Mouse (Mus musculus) olfactory bulb, adult 2 months (tissue): Measurements from ENCODE around the gene Ttll5. TPM values are rescaled to one million over a fixed set of nuclear protein-coding genes. Genes with fewer than 3 reads are reported as not detected.

Experiments
- H3K27ac ChIP-seq: fragments of 200-500 bp; 2 replicates; pipeline ENCODE4 v1.5.1; 2012; ENCODE audit warnings: low read depth, low read length; ENCODE audit not compliant: insufficient read depth
- H3K4me1 ChIP-seq: fragments of 200-500 bp; 2 replicates; pipeline ENCODE4 v1.6.1; 2012; ENCODE audit warnings: low read length; ENCODE audit not compliant: control insufficient read depth, insufficient read depth
- H3K4me3 ChIP-seq: fragments of 200-500 bp; 2 replicates; pipeline ENCODE4 v1.5.1; 2012; ENCODE audit warnings: mild to moderate bottlenecking, low read depth, low read length, moderate library complexity; ENCODE audit not compliant: insufficient read depth
- CTCF ChIP-seq: fragments of 200-500 bp; IDR thresholded peaks from 2 replicates; pipeline ENCODE4 v1.5.1; 2012; ENCODE audit warnings: low read depth, mild to moderate bottlenecking, low read length, moderate library complexity; ENCODE audit not compliant: insufficient read depth
- POLR2A ChIP-seq: fragments of 200-500 bp; IDR thresholded peaks from 2 replicates; pipeline ENCODE4 v1.6.1; 2012; ENCODE audit warnings: mild to moderate bottlenecking, low read depth, low read length, moderate library complexity; ENCODE audit not compliant: insufficient read depth
- WGBS: fragments of 180-500 bp; shearing (Covaris S2); methylation state at CpG from one replicate; pipeline ENCODE4 v1.1.7; 2018; 5-methylcytosine and 5-hydroxymethylcytosine counted together
- polyA plus RNA-seq: library from polyadenylated mRNA; stranded (reverse); fragments of >200 nt; gene quantifications from 2 replicates; pipeline ENCODE4 v1.2.4, GENCODE M21; 2012; ENCODE audit warnings: low replicate concordance; ENCODE audit not compliant: missing spikeins, insufficient read depth, insufficient read length

The Ttll5 gene
- polyA plus RNA-seq, 1 experiment = not detected

DNA sequence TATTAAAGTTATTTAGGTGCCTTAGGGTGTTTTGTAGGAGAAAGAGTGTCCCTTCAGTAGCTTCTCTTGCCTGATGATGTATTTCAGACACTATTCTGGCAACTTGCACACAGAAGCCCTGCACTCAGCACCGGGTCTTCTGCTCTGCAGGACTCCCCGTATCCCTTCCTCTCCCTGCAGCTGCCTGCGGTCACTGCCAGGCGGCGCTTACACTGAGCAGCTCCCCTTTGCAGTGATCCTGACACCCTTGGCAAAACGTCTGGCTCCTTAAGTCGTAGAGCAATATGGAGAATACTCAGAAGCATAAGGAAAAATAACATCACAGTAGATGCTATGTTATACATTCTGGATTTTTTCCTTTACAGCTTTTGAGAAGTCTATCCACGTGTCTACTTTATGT, 130.6 kb downstream of the Ttll5 start:
- Histone ChIP-seq H3K27ac (no peak overlapping the region), H3K4me1 (peaks cover 21% of the 10 kb centered on the region), H3K4me3 (no peak overlapping the region)
- WGBS = 67% methylated on average over 8 of the region's 8 CpGs
- TF ChIP-seq CTCF (no peak), POLR2A (no peak)

GRCm38 (mm10) chr12:85955690-85956089, 131.2 kb downstream of the Ttll5 start:
- H3K4me3 ChIP-seq = no peak overlapping the region
- peaks cover 27% of the 10 kb centered on the region for H3K4me1 ChIP-seq
- 62% methylated on average over 3 of the region's 3 CpGs for WGBS
- no peak for TF ChIP-seq CTCF
- TF ChIP-seq POLR2A = no peak
- H3K27ac ChIP-seq = peak overlapping the region; percentile 46

- Histone ChIP-seq H3K4me1 (peaks cover 29% of the 10 kb centered on the region), H3K27ac (peak overlapping the region; percentile 70), H3K4me3 (no peak overlapping the region)
- 34% methylated on average over 6 of the region's 6 CpGs for WGBS
- TF ChIP-seq POLR2A (no peak), CTCF (no peak)
Observed at GRCm38 (mm10) chr12:85956251-85956650, 131.8 kb downstream of the Ttll5 start.

DNA sequence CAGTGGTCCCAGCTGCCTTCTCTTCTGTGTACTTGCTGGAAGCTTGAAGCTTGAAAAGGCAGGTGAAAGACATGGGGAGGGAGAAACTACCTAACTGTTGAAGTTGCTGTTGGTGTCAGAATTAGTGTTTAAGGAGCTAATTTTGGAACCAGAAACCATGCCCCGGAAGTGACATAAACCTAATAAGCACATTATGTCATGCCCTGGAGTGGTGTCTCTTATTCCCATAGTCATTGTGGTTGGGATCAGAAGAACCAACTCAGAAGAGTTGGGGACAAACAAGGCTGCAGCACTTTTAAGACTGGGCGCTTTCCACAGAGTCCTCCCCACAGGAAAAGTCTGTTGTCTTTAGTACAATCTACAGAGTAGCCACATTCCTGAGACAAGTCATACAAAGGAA, 134.0 kb downstream of the Ttll5 start:
- Histone ChIP-seq H3K4me1 (peaks cover 33% of the 10 kb centered on the region), H3K4me3 (no peak overlapping the region), H3K27ac (no peak overlapping the region)
- WGBS = 86% methylated on average over 2 of the region's 2 CpGs
- TF ChIP-seq POLR2A = no peak
- TF ChIP-seq CTCF = no peak

DNA sequence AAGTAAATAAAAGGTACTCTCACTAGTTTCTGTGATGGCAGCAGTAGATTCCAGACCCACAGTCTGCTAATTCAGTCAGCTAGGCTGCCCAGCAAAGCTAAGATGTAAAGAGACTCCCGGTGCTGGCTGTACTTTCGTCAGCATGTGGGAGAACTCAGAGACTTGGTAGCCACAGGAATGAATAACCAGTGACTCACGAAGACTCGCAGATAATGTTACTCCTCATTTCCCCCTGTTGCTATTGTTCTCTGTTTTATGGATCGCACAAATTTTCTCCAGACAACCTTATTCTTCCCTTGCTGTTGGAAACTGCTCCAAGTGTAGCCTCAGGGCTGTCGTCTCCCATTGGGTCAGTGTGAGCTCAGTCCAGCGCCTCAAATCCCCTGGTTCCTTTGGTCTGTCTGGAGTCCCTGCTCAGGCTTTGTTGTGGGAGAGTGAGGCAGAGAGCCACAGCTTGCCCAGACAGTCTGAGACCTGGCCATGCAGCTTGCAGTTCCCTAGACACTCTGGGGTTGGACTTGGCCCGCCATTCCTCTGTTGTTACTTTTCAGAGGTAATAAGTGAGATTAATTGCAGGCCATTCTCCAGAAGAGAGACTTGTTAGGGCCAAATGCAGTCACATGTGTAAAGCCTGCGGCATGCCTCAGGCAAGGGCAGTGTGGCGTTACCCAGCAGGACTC, 135.5 kb downstream of the Ttll5 start:
- WGBS = 52% methylated on average over 10 of the region's 10 CpGs
- Histone ChIP-seq H3K27ac (peak overlapping the region; percentile 52), H3K4me3 (no peak overlapping the region), H3K4me1 (peaks cover 41% of the 10 kb centered on the region)
- TF ChIP-seq POLR2A = no peak
- TF ChIP-seq CTCF = no peak

- Histone ChIP-seq H3K4me1 (peaks cover 39% of the 10 kb centered on the region), H3K27ac (no peak overlapping the region), H3K4me3 (no peak overlapping the region)
- 89% methylated on average over 4 of the region's 4 CpGs for WGBS
- TF ChIP-seq POLR2A = no peak
- TF ChIP-seq CTCF = no peak
Observed at GRCm38 (mm10) chr12:85960699-85961098, 136.2 kb downstream of the Ttll5 start.

DNA sequence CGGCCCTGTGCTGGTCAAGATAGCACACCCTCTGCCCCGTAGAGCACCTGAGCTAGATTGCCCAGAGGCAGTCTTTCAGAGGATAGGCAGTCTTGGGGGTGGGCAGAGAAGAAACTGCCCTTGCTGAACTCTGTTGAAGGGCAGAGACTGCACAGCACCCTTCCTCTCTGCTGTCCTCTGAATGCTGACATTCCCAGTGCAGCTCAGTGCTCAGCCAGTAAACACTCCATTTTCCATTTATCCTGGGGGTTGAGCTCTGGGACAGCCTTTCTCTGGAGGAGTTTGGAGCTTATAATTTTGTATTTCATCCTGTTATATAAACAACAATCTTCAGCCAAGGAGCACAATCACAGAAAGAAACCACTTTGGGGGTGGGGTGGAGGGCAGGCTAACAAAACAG, 138.7 kb downstream of the Ttll5 start:
- TF ChIP-seq CTCF (no peak), POLR2A (no peak)

DNA sequence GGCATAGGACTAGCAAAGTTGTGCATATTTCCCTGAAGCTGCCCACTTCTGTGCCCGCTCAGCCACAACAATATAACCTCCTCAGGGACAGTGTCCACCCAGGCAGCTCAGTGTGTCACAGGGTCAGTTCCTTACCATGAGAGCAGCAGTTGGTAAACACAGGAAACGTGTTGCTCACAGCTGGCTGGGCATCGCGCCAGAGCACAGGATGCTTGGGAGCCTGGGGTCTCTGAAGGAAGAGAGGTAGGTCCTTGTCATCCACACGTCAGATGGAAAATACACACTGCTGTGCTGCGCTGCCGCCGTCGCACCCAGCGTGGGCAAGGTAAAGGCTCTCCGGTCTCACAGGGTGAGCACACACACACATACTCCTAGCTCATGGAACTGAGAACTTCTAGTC, 139.2 kb downstream of the Ttll5 start:
- no peak overlapping the region for H3K4me3 ChIP-seq
- peaks cover 27% of the 10 kb centered on the region for H3K4me1 ChIP-seq
- H3K27ac ChIP-seq = peak overlapping the region; percentile 18; the same call in 1 of the 2 replicates
- WGBS = 61% methylated on average over 11 of the region's 11 CpGs
- TF ChIP-seq POLR2A (no peak), CTCF (no peak)

More for the DNA sequence above, 138.7 kb downstream of the Ttll5 start:
- Histone ChIP-seq H3K4me3 (no peak overlapping the region), H3K27ac (peak overlapping the region; percentile 32; the same call in 1 of the 2 replicates), H3K4me1 (peaks cover 29% of the 10 kb centered on the region)
- WGBS = 65% methylated on average over 2 of the region's 2 CpGs

GRCm38 (mm10) chr12:85964436-85964835, 140.0 kb downstream of the Ttll5 start:
- Histone ChIP-seq H3K4me3 (no peak overlapping the region), H3K4me1 (peaks cover 22% of the 10 kb centered on the region), H3K27ac (no peak overlapping the region)
- TF ChIP-seq CTCF = no peak
- no peak for TF ChIP-seq POLR2A
- 85% methylated on average over 3 of the region's 3 CpGs for WGBS
